Mouse (Mus musculus): ENCODE measurements around the gene Pde4a. TPM values are rescaled to one million over a fixed set of nuclear protein-coding genes. Genes with fewer than 3 reads are reported as not detected.
A peak's percentile ranks its signal among the peaks of the same experiment; 100 is the strongest.

Gene Pde4a
- polyA plus RNA-seq, 1 experiment from 2014 or later = 14.0 TPM

DNA sequence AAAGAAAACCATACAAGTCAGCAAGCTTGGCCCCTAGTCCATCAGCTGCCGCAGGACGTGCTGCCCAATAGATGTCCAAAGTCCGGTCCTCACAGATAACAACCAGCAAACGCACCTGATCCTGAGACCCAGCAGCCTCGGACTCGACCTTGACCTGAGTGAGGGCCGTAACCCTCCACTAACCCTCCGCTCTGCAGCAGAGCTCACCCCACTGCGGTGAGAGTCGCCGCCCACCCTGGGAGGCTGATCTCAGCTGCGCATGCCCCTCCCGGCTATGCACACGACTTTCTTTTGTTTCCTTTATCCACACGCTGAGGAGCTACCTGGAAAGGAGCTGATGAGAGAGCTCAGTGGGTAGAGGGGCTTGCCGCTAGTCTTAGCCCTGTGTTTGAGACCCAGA is 61.8 kb downstream of the Pde4a start:
- Histone ChIP-seq H3K4me1 (ENCODE audit: control insufficient read depth, insufficient read depth, low read length) (peaks cover 10% of the 10 kb centered on the region; the same call in 1 of the 2 replicates), H3K4me3 (ENCODE audit: low read length) (peak overlapping the region; percentile 31), H3K9ac (ENCODE audit: low read depth, low read length) (peak overlapping the region; percentile 56; the same call in 1 of the 2 replicates), H3K27ac (ENCODE audit: low read depth, low read length) (no peak overlapping the region), H3K36me3 (ENCODE audit: control insufficient read depth, insufficient read depth, low read length) (peaks cover 29% of the 10 kb centered on the region), H3K27me3 (ENCODE audit: control insufficient read depth, insufficient read depth, low read length) (no peaks in the 10 kb centered on the region), H3K9me3 (ENCODE audit: control insufficient read depth, low read length) (no peaks in the 10 kb centered on the region), H3K4me2 (replicated peaks; ENCODE audit: low read depth, low read length) (peak overlapping the region; percentile 43)
- ATAC-seq (ENCODE audit: low FRiP score, low TSS enrichment) = peak; percentile 65; the same call in 1 of the 2 replicates
- WGBS = 16% methylated on average over 16 of the region's 16 CpGs

DNA sequence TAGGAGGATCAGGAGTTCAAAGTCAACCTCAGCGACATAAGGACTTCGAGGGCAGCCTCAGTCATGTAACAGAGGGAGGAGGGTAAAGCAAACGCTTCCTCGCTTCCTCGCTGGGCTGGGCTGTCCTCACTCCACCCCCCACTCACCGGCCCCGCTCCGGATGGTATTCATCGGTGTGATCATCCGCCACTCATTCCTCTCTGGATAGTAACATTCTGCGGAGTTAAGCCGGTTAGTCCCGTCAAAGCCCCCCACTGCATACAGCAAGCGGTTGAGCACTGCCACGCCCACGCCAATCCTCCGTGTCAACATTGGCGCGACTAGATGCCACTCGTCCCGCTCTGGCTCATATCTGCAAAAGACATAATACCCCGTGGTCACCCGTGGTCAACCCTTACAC is 66.0 kb downstream of the Pde4a start:
- no peak overlapping the region for H3K4me2 ChIP-seq (replicated peaks; ENCODE audit: low read depth, low read length)
- H3K27me3 ChIP-seq (ENCODE audit: control insufficient read depth, insufficient read depth, low read length) = no peaks in the 10 kb centered on the region
- peaks cover 58% of the 10 kb centered on the region for H3K36me3 ChIP-seq (ENCODE audit: control insufficient read depth, insufficient read depth, low read length)
- H3K9me3 ChIP-seq (ENCODE audit: control insufficient read depth, low read length) = no peaks in the 10 kb centered on the region
- H3K4me3 ChIP-seq (ENCODE audit: low read length) = no peak overlapping the region
- ATAC-seq (ENCODE audit: low FRiP score, low TSS enrichment) = no peak
- H3K27ac ChIP-seq (ENCODE audit: low read depth, low read length) = no peak overlapping the region
- WGBS = 70% methylated on average over 23 of the region's 23 CpGs
- H3K9ac ChIP-seq (ENCODE audit: low read depth, low read length) = no peak overlapping the region
- H3K4me1 ChIP-seq (ENCODE audit: control insufficient read depth, insufficient read depth, low read length) = peaks cover 10% of the 10 kb centered on the region; the same call in 1 of the 2 replicates

DNA sequence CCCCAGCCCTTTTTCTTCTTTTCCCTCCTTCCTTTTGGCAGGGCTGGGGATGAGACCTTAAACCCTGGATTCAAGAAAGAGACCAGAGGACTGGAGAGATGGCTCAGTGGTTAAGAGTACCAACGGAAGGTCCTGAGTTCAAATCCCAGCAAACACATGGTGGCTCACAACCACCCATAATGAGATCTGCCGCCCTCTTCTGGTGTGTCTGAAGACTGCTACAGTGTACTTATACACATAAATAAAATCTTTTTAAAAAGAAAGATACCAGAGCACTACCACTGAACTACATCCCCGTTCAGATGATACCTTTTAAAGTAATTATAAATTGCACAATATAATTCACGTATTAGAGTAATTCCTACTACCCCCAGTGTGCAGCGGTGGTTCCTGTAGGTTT is 67.4 kb downstream of the Pde4a start:
- 94% methylated on average over 5 of the region's 5 CpGs for WGBS
- no peak overlapping the region for H3K4me3 ChIP-seq (ENCODE audit: low read length)
- H3K9me3 ChIP-seq (ENCODE audit: control insufficient read depth, low read length) = no peaks in the 10 kb centered on the region
- H3K27me3 ChIP-seq (ENCODE audit: control insufficient read depth, insufficient read depth, low read length) = no peaks in the 10 kb centered on the region
- no peak overlapping the region for H3K9ac ChIP-seq (ENCODE audit: low read depth, low read length)
- H3K4me2 ChIP-seq (replicated peaks; ENCODE audit: low read depth, low read length) = no peak overlapping the region
- H3K27ac ChIP-seq (ENCODE audit: low read depth, low read length) = no peak overlapping the region
- ATAC-seq (ENCODE audit: low FRiP score, low TSS enrichment) = no peak
- H3K36me3 ChIP-seq (ENCODE audit: control insufficient read depth, insufficient read depth, low read length) = peaks cover 58% of the 10 kb centered on the region
- H3K4me1 ChIP-seq (ENCODE audit: control insufficient read depth, insufficient read depth, low read length) = peaks cover 12% of the 10 kb centered on the region

DNA sequence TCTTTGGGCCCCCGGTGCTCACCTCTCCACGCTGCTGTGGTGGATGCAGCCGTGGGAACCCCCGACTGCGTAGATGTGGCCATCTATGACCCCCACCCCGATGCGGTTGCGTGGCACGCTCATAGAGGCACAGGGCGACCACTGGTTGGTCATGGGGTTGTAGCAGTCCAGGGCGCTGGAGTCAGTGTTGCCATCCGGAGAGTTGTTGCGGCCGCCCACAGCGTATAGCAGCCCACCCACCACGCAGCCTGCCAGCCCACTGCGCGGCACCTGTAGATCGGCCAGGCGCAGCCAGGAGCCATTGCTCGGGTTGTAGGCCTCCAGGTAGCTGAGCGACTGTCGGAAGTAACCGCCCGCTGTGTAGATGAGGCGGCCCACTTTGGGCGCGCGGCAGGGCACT is 67.9 kb downstream of the Pde4a start:
- H3K4me3 ChIP-seq (ENCODE audit: low read length) = no peak overlapping the region
- no peaks in the 10 kb centered on the region for H3K9me3 ChIP-seq (ENCODE audit: control insufficient read depth, low read length)
- no peak overlapping the region for H3K27ac ChIP-seq (ENCODE audit: low read depth, low read length)
- H3K4me1 ChIP-seq (ENCODE audit: control insufficient read depth, insufficient read depth, low read length) = peaks cover 9% of the 10 kb centered on the region
- ATAC-seq (ENCODE audit: low FRiP score, low TSS enrichment) = no peak
- no peak overlapping the region for H3K4me2 ChIP-seq (replicated peaks; ENCODE audit: low read depth, low read length)
- no peaks in the 10 kb centered on the region for H3K27me3 ChIP-seq (ENCODE audit: control insufficient read depth, insufficient read depth, low read length)
- H3K36me3 ChIP-seq (ENCODE audit: control insufficient read depth, insufficient read depth, low read length) = peaks cover 58% of the 10 kb centered on the region
- 93% methylated on average over 29 of the region's 29 CpGs for WGBS
- H3K9ac ChIP-seq (ENCODE audit: low read depth, low read length) = no peak overlapping the region

DNA sequence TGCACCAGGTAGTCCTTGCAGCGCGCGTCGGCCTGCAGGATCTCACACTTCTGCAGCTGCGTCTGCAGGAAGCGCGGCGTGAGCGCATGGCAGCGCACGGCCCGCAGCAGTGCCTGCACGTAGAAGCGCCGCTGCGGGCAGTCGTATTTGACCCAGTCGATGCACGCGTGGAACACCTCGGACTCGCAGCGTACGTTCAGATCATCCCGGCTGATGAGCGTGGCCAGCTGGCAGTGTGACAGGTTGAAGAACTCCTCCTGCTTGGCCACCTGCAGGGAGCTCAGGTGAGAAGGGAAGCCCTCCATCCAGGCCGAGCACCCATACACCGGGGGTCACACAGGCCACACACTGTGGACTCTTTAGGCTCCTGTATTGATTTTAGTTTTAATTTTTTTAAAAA is 68.3 kb downstream of the Pde4a start:
- H3K27ac ChIP-seq (ENCODE audit: low read depth, low read length) = no peak overlapping the region
- no peaks in the 10 kb centered on the region for H3K9me3 ChIP-seq (ENCODE audit: control insufficient read depth, low read length)
- 86% methylated on average over 28 of the region's 28 CpGs for WGBS
- no peak overlapping the region for H3K9ac ChIP-seq (ENCODE audit: low read depth, low read length)
- peaks cover 58% of the 10 kb centered on the region for H3K36me3 ChIP-seq (ENCODE audit: control insufficient read depth, insufficient read depth, low read length)
- H3K4me1 ChIP-seq (ENCODE audit: control insufficient read depth, insufficient read depth, low read length) = peaks cover 9% of the 10 kb centered on the region
- no peak overlapping the region for H3K4me2 ChIP-seq (replicated peaks; ENCODE audit: low read depth, low read length)
- H3K27me3 ChIP-seq (ENCODE audit: control insufficient read depth, insufficient read depth, low read length) = no peaks in the 10 kb centered on the region
- ATAC-seq (ENCODE audit: low FRiP score, low TSS enrichment) = no peak
- H3K4me3 ChIP-seq (ENCODE audit: low read length) = no peak overlapping the region

DNA sequence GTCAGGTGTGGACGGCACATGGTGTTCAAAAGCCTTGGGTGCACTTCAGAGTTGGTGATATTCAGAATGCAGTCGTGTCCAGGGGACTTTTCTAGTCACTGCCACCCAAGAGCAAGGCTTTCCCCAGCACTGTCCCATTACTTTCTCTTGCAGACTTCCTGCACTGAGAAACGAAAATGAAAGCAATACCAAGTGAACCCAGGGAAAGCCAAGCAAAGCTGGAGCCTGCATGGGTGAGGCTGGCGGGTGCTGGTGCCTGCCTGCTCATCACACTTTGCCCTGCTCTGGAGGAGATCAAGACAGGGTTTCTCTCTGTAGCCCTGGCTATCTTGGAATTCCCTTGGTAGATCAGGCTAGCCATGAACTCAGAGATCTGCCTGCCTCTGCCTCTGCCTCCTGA is 69.8 kb downstream of the Pde4a start:
- H3K9me3 ChIP-seq (ENCODE audit: control insufficient read depth, low read length) = no peaks in the 10 kb centered on the region
- no peak overlapping the region for H3K9ac ChIP-seq (ENCODE audit: low read depth, low read length)

DNA sequence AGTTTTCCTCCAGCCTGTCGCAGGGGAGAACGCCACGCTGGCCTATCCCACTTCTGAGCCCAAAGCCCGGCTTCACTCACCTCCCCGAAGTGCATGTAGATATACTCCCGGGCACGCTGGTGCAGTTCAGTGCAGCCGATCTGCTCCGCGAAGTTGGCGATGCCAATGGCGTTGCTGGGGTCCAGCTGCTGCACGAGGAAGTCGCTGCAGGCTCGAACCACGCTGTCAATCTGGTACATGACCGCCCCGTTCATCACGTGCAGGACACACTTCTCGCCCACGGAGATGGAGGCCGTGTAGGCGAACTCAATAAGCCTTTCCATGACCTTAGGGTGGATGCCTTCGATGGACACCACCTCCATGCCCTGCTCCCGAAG is 71.5 kb downstream of the Pde4a start:
- H3K4me1 ChIP-seq (ENCODE audit: control insufficient read depth, insufficient read depth, low read length) = peaks cover 16% of the 10 kb centered on the region
- no peak for ATAC-seq (ENCODE audit: low FRiP score, low TSS enrichment)
- H3K9ac ChIP-seq (ENCODE audit: low read depth, low read length) = peak overlapping the region; percentile 90; the same call in 1 of the 2 replicates
- peak overlapping the region; percentile 76 for H3K4me3 ChIP-seq (ENCODE audit: low read length)
- H3K27me3 ChIP-seq (ENCODE audit: control insufficient read depth, insufficient read depth, low read length) = no peaks in the 10 kb centered on the region
- peak overlapping the region; percentile 68 for H3K4me2 ChIP-seq (replicated peaks; ENCODE audit: low read depth, low read length)
- H3K27ac ChIP-seq (ENCODE audit: low read depth, low read length) = no peak overlapping the region; the same call in 1 of the 2 replicates
- H3K36me3 ChIP-seq (ENCODE audit: control insufficient read depth, insufficient read depth, low read length) = peaks cover 31% of the 10 kb centered on the region
- H3K9me3 ChIP-seq (ENCODE audit: control insufficient read depth, low read length) = no peaks in the 10 kb centered on the region
- WGBS = 76% methylated on average over 25 of the region's 25 CpGs

More for the DNA sequence above, 69.8 kb downstream of the Pde4a start:
- 88% methylated on average over 4 of the region's 4 CpGs for WGBS
- Histone ChIP-seq H3K4me3 (ENCODE audit: low read length) (no peak overlapping the region), H3K36me3 (ENCODE audit: control insufficient read depth, insufficient read depth, low read length) (peaks cover 47% of the 10 kb centered on the region), H3K4me2 (replicated peaks; ENCODE audit: low read depth, low read length) (no peak overlapping the region), H3K27me3 (ENCODE audit: control insufficient read depth, insufficient read depth, low read length) (no peaks in the 10 kb centered on the region), H3K4me1 (ENCODE audit: control insufficient read depth, insufficient read depth, low read length) (peaks cover 16% of the 10 kb centered on the region), H3K27ac (ENCODE audit: low read depth, low read length) (no peak overlapping the region)
- ATAC-seq (ENCODE audit: low FRiP score, low TSS enrichment) = no peak

DNA sequence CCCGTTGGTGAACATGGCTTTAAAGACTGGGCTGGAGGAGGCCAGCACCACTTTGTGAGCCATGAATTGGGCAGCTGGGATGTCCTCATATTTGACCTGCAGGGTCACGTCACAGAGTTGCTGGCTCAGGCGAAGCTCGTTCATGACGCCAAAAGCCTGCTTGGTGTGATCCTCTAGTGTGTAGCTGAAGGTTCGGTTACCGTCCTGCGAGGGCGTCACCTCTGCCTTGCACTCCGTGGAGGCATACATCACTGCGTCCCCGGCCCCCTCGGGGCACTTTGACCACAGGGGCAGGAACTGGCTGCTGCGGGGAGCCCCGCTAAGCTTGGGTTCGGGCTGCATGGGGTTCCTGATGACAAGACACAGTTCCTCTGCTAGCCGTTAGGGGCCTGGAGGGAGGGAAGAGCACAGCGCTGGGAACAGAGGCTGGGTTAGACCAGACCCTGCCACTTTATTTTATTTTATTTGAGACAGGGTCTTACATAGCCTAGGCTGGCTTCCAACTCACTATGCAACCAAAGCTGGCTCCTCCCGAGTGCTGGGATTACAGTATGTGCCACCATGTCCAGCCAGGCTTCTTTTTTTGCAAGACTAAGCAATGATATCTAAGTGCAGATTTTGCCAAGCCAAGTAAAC is 72.0 kb downstream of the Pde4a start:
- no peaks in the 10 kb centered on the region for H3K9me3 ChIP-seq (ENCODE audit: control insufficient read depth, low read length)
- H3K4me3 ChIP-seq (ENCODE audit: low read length) = peak overlapping the region; percentile 76
- H3K27ac ChIP-seq (ENCODE audit: low read depth, low read length) = peak overlapping the region; percentile 90
- peaks cover 16% of the 10 kb centered on the region for H3K4me1 ChIP-seq (ENCODE audit: control insufficient read depth, insufficient read depth, low read length)
- peaks cover 29% of the 10 kb centered on the region for H3K36me3 ChIP-seq (ENCODE audit: control insufficient read depth, insufficient read depth, low read length)
- peak; percentile 20 for ATAC-seq (ENCODE audit: low FRiP score, low TSS enrichment)
- peak overlapping the region; percentile 90 for H3K9ac ChIP-seq (ENCODE audit: low read depth, low read length)
- H3K27me3 ChIP-seq (ENCODE audit: control insufficient read depth, insufficient read depth, low read length) = no peaks in the 10 kb centered on the region
- peak overlapping the region; percentile 68 for H3K4me2 ChIP-seq (replicated peaks; ENCODE audit: low read depth, low read length)
- 12% methylated on average over 19 of the region's 19 CpGs for WGBS

DNA sequence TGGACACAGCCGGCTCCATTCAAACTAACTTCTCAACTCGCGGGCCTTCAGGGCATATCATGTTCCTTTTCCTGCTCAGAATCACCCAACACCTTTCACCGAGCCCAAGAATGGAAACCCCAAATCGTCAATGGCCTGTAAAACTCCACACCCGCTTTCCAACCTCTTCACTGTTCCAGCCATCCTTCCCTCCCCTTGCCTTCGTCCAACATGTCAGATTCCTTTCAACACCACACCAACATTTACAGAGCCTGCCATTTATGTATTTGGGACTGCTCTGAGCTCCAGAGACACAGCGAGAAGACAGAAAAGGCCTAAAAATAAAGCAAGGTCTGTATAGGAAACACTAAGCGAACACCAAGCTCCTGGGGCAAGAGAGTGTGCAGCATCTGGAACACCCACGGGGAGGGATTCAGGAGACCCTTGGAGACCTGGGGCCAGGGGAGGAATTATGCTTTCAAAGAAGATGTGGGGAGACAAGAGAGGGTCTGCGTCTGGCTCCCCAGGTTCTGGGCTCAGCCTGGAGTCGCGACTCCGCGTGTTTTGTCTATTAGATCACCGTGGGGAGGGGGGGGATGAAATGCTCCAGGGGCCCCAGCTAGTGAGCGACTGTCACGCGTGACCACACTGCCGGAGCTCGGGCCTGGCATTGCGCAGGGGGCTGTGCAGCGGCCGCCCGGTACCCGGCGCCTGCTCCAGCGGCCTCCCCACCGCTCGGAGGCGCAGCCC is 72.7 kb downstream of the Pde4a start:
- peak; percentile 28 for ATAC-seq (ENCODE audit: low FRiP score, low TSS enrichment)
- Histone ChIP-seq H3K4me2 (replicated peaks; ENCODE audit: low read depth, low read length) (peak overlapping the region; percentile 68), H3K4me3 (ENCODE audit: low read length) (peak overlapping the region; percentile 76), H3K27ac (ENCODE audit: low read depth, low read length) (peak overlapping the region; percentile 90), H3K36me3 (ENCODE audit: control insufficient read depth, insufficient read depth, low read length) (peaks cover 24% of the 10 kb centered on the region), H3K9me3 (ENCODE audit: control insufficient read depth, low read length) (peaks cover 3% of the 10 kb centered on the region; the same call in 1 of the 2 replicates), H3K27me3 (ENCODE audit: control insufficient read depth, insufficient read depth, low read length) (peaks cover 5% of the 10 kb centered on the region), H3K4me1 (ENCODE audit: control insufficient read depth, insufficient read depth, low read length) (peaks cover 16% of the 10 kb centered on the region), H3K9ac (ENCODE audit: low read depth, low read length) (peak overlapping the region; percentile 90)
- under 1% methylated on average over 22 of the region's 31 CpGs for WGBS
